Mouse (Mus musculus): Measurements from ENCODE around the gene Tspear. TPM values are rescaled to one million over a fixed set of nuclear protein-coding genes. Genes with fewer than 3 reads are reported as not detected.
"Not testable (repeated sequence)": the region's sequence is repeated elsewhere in the genome, so short reads cannot be mapped to it uniquely, and the experiment has no call there.

The Tspear gene
- polyA plus RNA-seq, 1 experiment from 2014 or later: 0.72 TPM

DNA sequence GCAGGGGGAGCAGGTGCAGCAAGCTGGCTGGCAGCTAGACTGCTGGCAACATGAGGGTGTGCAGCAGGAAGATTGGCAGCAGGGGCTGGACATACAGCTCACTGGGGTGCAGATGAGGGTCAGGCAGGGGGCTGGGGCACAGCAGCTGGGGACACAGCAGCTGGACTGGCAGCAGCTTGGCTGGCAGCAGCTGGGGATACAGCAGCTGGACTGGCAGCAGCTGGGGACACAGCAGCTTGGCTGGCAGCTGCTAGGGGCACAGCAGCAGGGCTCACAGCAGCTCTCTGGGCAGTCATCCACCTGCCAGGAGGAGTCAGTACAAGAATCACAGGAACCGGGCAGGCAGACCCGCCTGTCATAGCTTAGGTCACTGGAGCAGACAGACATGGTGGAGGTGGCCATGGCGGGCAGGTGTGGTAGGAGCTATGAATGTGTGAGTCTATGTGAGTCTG, 4.0 kb downstream of the Tspear start, which contains the start of gene Gm19402:
TSS of gene Gm19402 (minus strand) at position 402 of the 452 bp plus-strand sequence.
- H3K4me3 ChIP-seq (ENCODE audit: low read depth, low read length); H3K9me3 ChIP-seq (ENCODE audit: control insufficient read depth, low read length); H3K36me3 ChIP-seq (ENCODE audit: control insufficient read depth, insufficient read depth, low read length); H3K4me2 ChIP-seq; DNase-seq (ENCODE audit: low spot score, missing footprints); ATAC-seq (ENCODE audit: low FRiP score); H3K4me1 ChIP-seq (ENCODE audit: control insufficient read depth, insufficient read depth, low read length); H3K27ac ChIP-seq (ENCODE audit: low read depth, low read length); H3K9ac ChIP-seq (ENCODE audit: low read length): not testable (repeated sequence)
- 75% methylated on average over 3 of the region's 3 CpGs for WGBS
- H3K27me3 ChIP-seq (ENCODE audit: control insufficient read depth, insufficient read depth, low read length): peaks cover 15% of the 10 kb centered on the region

DNA sequence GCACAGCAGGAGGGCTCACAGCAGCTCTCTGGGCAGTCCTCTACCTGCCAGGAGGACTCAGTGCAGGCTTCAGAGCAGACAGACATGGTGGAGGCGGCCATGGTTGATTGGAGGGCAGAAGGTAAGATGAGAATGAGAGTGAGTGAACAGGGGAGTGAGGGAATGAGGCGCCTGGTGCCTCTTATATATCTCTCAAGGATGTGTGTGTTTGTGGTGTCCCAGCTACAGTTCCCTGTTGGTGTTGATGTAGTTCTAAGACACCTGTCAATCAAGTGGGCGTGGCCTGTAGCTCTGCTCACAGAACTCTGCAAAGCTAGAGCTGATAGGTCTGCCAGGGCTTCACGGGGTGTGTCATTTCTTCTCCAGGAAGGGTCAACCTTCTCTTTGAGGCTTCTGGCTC, 10.8 kb downstream of the Tspear start, which contains the start of gene Gm9508:
TSS of gene Gm9508 (minus strand) at position 101 of the 400 bp plus-strand sequence.
- 41% methylated on average over 4 of the region's 4 CpGs for WGBS
- DNase-seq (ENCODE audit: low spot score, missing footprints) (no peak), ATAC-seq (ENCODE audit: low FRiP score) (no peak)
- Histone ChIP-seq H3K36me3 (ENCODE audit: control insufficient read depth, insufficient read depth, low read length) (no peaks in the 10 kb centered on the region), H3K9ac (ENCODE audit: low read length) (no peak within 1 kb of the TSS), H3K9me3 (ENCODE audit: control insufficient read depth, low read length) (no peaks in the 10 kb centered on the region), H3K4me3 (ENCODE audit: low read depth, low read length) (no peak within 1 kb of the TSS), H3K4me1 (ENCODE audit: control insufficient read depth, insufficient read depth, low read length) (no peaks in the 10 kb centered on the region), H3K27me3 (ENCODE audit: control insufficient read depth, insufficient read depth, low read length) (no peaks in the 10 kb centered on the region), H3K4me2 (no peak within 1 kb of the TSS), H3K27ac (ENCODE audit: low read depth, low read length) (no peak within 1 kb of the TSS)

DNA sequence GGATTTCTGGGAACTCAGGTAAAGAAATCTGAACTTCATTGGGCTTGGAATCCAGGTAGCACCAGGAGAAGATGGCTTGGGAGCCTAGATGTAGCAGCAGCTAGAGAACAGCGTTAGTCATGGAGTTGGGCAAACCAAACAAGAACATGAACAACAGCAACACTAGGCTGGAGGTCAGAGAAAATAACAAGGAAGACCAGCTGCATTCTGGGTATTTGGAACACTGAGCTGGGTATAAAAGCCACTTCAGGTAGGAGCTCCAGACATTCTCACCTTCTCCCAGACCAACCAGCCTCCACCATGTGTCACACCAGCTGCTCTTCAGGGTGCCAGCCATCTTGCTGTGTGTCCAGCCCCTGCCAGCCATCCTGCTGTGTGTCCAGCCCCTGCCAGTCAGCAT, 20.0 kb downstream of the Tspear start, which contains the start of gene Gm10272:
TSS of gene Gm10272 (plus strand) at position 301 of the 400 bp plus-strand sequence.
- Histone ChIP-seq H3K4me1 (ENCODE audit: control insufficient read depth, insufficient read depth, low read length) (no peaks in the 10 kb centered on the region), H3K36me3 (ENCODE audit: control insufficient read depth, insufficient read depth, low read length) (no peaks in the 10 kb centered on the region), H3K4me2 (no peak within 1 kb of the TSS), H3K27me3 (ENCODE audit: control insufficient read depth, insufficient read depth, low read length) (no peaks in the 10 kb centered on the region), H3K27ac (ENCODE audit: low read depth, low read length) (no peak within 1 kb of the TSS), H3K9ac (ENCODE audit: low read length) (no peak within 1 kb of the TSS), H3K4me3 (ENCODE audit: low read depth, low read length) (no peak within 1 kb of the TSS), H3K9me3 (ENCODE audit: control insufficient read depth, low read length) (peaks cover 2% of the 10 kb centered on the region; the same call in 1 of the 2 replicates)
- ATAC-seq (ENCODE audit: low FRiP score) (no peak), DNase-seq (ENCODE audit: low spot score, missing footprints) (no peak)
- 83% methylated on average over 1 of the region's 1 CpGs for WGBS

GRCm38 (mm10) chr10:77709831-77710230, 23.5 kb downstream of the Tspear start:
- H3K36me3 ChIP-seq (ENCODE audit: control insufficient read depth, insufficient read depth, low read length): no peaks in the 10 kb centered on the region
- no peaks in the 10 kb centered on the region for H3K27me3 ChIP-seq (ENCODE audit: control insufficient read depth, insufficient read depth, low read length)
- no peak overlapping the region for H3K9ac ChIP-seq (ENCODE audit: low read length)
- no peak overlapping the region for H3K27ac ChIP-seq (ENCODE audit: low read depth, low read length)
- 0 out of 2 replicates have a peak, but pooled peaks cover 2% of the 10 kb centered on the region for H3K9me3 ChIP-seq (ENCODE audit: control insufficient read depth, low read length)
- no peak overlapping the region for H3K4me3 ChIP-seq (ENCODE audit: low read depth, low read length)
- H3K4me2 ChIP-seq: no peak overlapping the region
- 87% methylated on average over 3 of the region's 3 CpGs for WGBS
- H3K4me1 ChIP-seq (ENCODE audit: control insufficient read depth, insufficient read depth, low read length): no peaks in the 10 kb centered on the region
- DNase-seq (ENCODE audit: low spot score, missing footprints): no peak
- ATAC-seq (ENCODE audit: low FRiP score): no peak

DNA sequence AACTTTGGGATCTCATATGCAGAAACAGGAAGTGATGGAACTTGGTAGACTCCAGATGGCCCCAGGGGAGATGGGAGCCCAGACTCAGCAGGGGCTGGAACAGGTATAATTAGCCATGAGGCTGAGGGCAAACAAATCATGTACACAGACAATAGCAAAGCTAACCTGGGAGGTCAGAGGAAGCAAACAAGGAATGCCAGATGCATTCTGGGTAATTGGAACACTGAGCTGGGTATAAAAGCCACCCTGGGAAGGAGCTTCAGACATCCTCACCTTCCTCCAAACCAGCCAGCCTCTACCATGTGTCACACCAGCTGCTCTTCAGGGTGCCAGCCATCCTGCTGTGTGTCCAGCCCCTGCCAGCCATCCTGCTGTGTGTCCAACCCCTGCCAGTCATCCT, 24.8 kb downstream of the Tspear start, which contains the start of gene Gm10024:
TSS of gene Gm10024 (plus strand) at position 301 of the 400 bp plus-strand sequence.
- H3K36me3 ChIP-seq (ENCODE audit: control insufficient read depth, insufficient read depth, low read length); H3K9me3 ChIP-seq (ENCODE audit: control insufficient read depth, low read length); ATAC-seq (ENCODE audit: low FRiP score); H3K4me2 ChIP-seq; H3K4me3 ChIP-seq (ENCODE audit: low read depth, low read length); H3K27ac ChIP-seq (ENCODE audit: low read depth, low read length); H3K9ac ChIP-seq (ENCODE audit: low read length); DNase-seq (ENCODE audit: low spot score, missing footprints); H3K4me1 ChIP-seq (ENCODE audit: control insufficient read depth, insufficient read depth, low read length); H3K27me3 ChIP-seq (ENCODE audit: control insufficient read depth, insufficient read depth, low read length): not testable (repeated sequence)

DNA sequence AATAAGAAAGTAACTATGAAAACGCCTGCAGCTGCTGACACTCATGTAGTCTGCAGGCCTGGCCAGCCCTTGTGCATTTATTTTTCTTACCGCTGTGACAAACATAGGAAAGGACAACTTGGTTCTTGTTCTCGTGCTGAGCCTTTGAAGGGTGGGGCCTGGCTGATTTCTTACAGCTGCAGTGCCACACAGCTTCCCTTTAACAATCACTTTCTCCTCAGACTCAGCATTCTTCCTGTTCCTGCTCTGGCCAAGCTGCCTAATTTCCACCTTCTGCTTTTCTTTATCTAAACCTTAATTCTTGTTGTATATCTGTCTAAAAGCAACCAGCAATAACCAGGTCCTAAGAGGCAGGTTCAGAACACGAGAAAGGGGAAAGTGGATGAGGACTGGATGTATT, 27.4 kb downstream of the Tspear start:
- Histone ChIP-seq H3K4me2 (no peak overlapping the region), H3K4me1 (ENCODE audit: control insufficient read depth, insufficient read depth, low read length) (no peaks in the 10 kb centered on the region), H3K4me3 (ENCODE audit: low read depth, low read length) (no peak overlapping the region), H3K9ac (ENCODE audit: low read length) (no peak overlapping the region), H3K9me3 (ENCODE audit: control insufficient read depth, low read length) (no peaks in the 10 kb centered on the region), H3K27ac (ENCODE audit: low read depth, low read length) (no peak overlapping the region), H3K36me3 (ENCODE audit: control insufficient read depth, insufficient read depth, low read length) (no peaks in the 10 kb centered on the region), H3K27me3 (ENCODE audit: control insufficient read depth, insufficient read depth, low read length) (no peaks in the 10 kb centered on the region)
- no peak for DNase-seq (ENCODE audit: low spot score, missing footprints)
- ATAC-seq (ENCODE audit: low FRiP score): no peak
- 71% methylated on average over 4 of the region's 4 CpGs for WGBS

GRCm38 (mm10) chr10:77715507-77715906, 29.1 kb downstream of the Tspear start, which contains the start of gene Gm10142:
Gene Gm10142 (plus strand): TSS chr10:77715807.
- Histone ChIP-seq H3K27ac (ENCODE audit: low read depth, low read length) (no peak within 1 kb of the TSS), H3K4me3 (ENCODE audit: low read depth, low read length) (no peak within 1 kb of the TSS), H3K9ac (ENCODE audit: low read length) (no peak within 1 kb of the TSS), H3K9me3 (ENCODE audit: control insufficient read depth, low read length) (no peaks in the 10 kb centered on the region), H3K36me3 (ENCODE audit: control insufficient read depth, insufficient read depth, low read length) (no peaks in the 10 kb centered on the region), H3K27me3 (ENCODE audit: control insufficient read depth, insufficient read depth, low read length) (no peaks in the 10 kb centered on the region), H3K4me1 (ENCODE audit: control insufficient read depth, insufficient read depth, low read length) (no peaks in the 10 kb centered on the region), H3K4me2 (no peak within 1 kb of the TSS)
- WGBS: 90% methylated on average over 1 of the region's 1 CpGs
- no peak for ATAC-seq (ENCODE audit: low FRiP score)
- DNase-seq (ENCODE audit: low spot score, missing footprints): no peak

DNA sequence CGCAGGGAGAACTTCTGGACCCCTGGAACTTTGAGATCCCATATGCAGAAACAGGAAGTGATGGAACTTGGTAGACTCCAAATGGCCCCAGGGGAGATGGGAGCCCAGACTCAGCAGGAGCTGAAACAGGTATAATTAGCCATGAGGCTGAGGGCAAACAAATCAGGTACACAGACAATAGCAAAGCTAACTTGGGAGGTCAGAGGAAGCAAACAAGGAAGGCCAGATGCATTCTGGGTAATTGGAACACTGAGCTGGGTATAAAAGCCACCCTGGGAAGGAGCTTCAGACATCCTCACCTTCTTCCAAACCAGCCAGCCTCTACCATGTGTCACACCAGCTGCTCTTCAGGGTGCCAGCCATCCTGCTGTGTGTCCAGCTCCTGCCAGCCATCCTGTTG, 33.9 kb downstream of the Tspear start, which contains the start of gene Krtap12-1:
TSS of gene Krtap12-1 (plus strand) at position 301 of the 400 bp plus-strand sequence.
- WGBS: 82% methylated on average over 1 of the region's 1 CpGs

GRCm38 (mm10) chr10:77724855-77725254, 38.5 kb downstream of the Tspear start:
- DNase-seq (ENCODE audit: low spot score, missing footprints) (no peak), ATAC-seq (ENCODE audit: low FRiP score) (no peak)
- H3K27me3 ChIP-seq (ENCODE audit: control insufficient read depth, insufficient read depth, low read length): no peaks in the 10 kb centered on the region
- no peak overlapping the region for H3K9ac ChIP-seq (ENCODE audit: low read length)
- no peaks in the 10 kb centered on the region for H3K9me3 ChIP-seq (ENCODE audit: control insufficient read depth, low read length)
- H3K27ac ChIP-seq (ENCODE audit: low read depth, low read length): no peak overlapping the region
- no peak overlapping the region for H3K4me3 ChIP-seq (ENCODE audit: low read depth, low read length)
- 75% methylated on average over 8 of the region's 8 CpGs for WGBS
- H3K4me2 ChIP-seq: no peak overlapping the region
- H3K36me3 ChIP-seq (ENCODE audit: control insufficient read depth, insufficient read depth, low read length): no peaks in the 10 kb centered on the region
- H3K4me1 ChIP-seq (ENCODE audit: control insufficient read depth, insufficient read depth, low read length): no peaks in the 10 kb centered on the region

More for the DNA sequence above, 33.9 kb downstream of the Tspear start, which contains the start of gene Krtap12-1:
- H3K27ac ChIP-seq (ENCODE audit: low read depth, low read length); H3K9me3 ChIP-seq (ENCODE audit: control insufficient read depth, low read length); H3K4me1 ChIP-seq (ENCODE audit: control insufficient read depth, insufficient read depth, low read length); H3K27me3 ChIP-seq (ENCODE audit: control insufficient read depth, insufficient read depth, low read length); H3K4me3 ChIP-seq (ENCODE audit: low read depth, low read length); DNase-seq (ENCODE audit: low spot score, missing footprints); H3K36me3 ChIP-seq (ENCODE audit: control insufficient read depth, insufficient read depth, low read length); H3K4me2 ChIP-seq; ATAC-seq (ENCODE audit: low FRiP score); H3K9ac ChIP-seq (ENCODE audit: low read length): not testable (repeated sequence)
